Mouse (Mus musculus): ENCODE measurements at regions not wholly inside any gene's neighbourhood (a gene's known extent, or its start where the extent isn't known, plus 50 kb on each side); places are given as distances from the start of the nearest gene placed in this dataset.

DNA sequence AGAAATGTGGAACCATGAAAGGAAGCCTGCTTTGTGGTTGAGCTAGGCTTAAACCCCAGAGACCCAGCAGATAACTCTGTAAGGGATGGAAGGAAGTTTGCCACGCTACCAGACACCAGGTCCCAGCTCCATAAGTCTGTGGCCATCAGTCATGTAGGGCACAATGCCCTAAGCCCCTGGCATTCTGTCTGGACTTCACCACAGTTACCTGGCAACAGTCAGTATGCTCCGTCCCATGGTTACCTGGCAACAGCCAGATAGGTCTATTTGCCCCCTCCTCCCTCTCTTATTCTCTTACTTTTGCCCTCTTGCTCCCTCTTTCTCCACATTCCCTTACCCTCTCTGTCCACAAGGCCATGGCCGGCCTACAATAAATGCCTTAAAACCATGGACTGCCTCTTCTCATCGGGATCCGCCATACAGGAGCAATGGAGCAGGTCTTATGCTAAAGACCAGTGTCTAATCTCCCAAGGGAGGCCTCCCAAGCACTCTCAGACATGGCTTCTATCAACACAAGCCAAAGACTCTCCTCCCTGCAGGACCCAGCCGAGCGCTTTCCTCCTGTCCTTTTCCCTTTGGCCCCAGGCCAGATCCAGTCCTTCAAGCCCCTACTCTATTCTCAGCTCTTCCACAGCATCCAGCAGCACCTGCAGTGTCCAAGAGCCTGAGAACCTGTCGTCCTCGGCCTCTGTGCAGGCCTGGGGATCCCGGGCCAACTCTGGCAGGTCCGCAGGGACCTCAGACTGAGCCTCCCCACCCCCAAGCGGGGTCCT lies 66.3 kb upstream of the Usp38 start:
- WGBS, result 73% methylated on average over 12 of the region's 12 CpGs
- Histone ChIP-seq H3K9ac (no peak overlapping the region), H3K4me1 (0 out of 2 replicates have a peak, but pooled peaks cover 2% of the 10 kb centered on the region), H3K27ac (replicated peaks) (no peak overlapping the region), H3K4me3 (replicated peaks) (no peak overlapping the region), H3K4me2 (replicated peaks) (no peak overlapping the region), H3K27me3 (no peaks in the 10 kb centered on the region), H3K9me3 (replicated peaks) (no peaks in the 10 kb centered on the region), H3K36me3 (no peaks in the 10 kb centered on the region)
- ATAC-seq (ENCODE audit: insufficient number of reproducible peaks, low FRiP score, low TSS enrichment, low read depth), result no peak

GRCm38 (mm10) chr8:81079887-81080300 lies 65.2 kb upstream of the Usp38 start:
- H3K9ac ChIP-seq, result no peak overlapping the region
- H3K27ac ChIP-seq (replicated peaks), result no peak overlapping the region
- no peaks in the 10 kb centered on the region for H3K9me3 ChIP-seq (replicated peaks)
- H3K4me2 ChIP-seq (replicated peaks), result no peak overlapping the region
- H3K36me3 ChIP-seq, result no peaks in the 10 kb centered on the region
- 0 out of 2 replicates have a peak, but pooled peaks cover 2% of the 10 kb centered on the region for H3K4me1 ChIP-seq
- WGBS, result 70% methylated on average over 8 of the region's 8 CpGs
- no peaks in the 10 kb centered on the region for H3K27me3 ChIP-seq
- ATAC-seq (ENCODE audit: insufficient number of reproducible peaks, low FRiP score, low TSS enrichment, low read depth), result no peak
- no peak overlapping the region for H3K4me3 ChIP-seq (replicated peaks)

- 70% methylated on average over 5 of the region's 5 CpGs for WGBS
- H3K36me3 ChIP-seq, result no peaks in the 10 kb centered on the region
- no peak for ATAC-seq (ENCODE audit: insufficient number of reproducible peaks, low FRiP score, low TSS enrichment, low read depth)
Measured at GRCm38 (mm10) chr8:81069080-81069840, 54.5 kb upstream of the Usp38 start.

GRCm38 (mm10) chr8:81068519-81068918 lies 53.8 kb upstream of the Usp38 start:
- ATAC-seq (ENCODE audit: insufficient number of reproducible peaks, low FRiP score, low TSS enrichment, low read depth), result no peak
- Histone ChIP-seq H3K9me3 (replicated peaks) (no peaks in the 10 kb centered on the region), H3K4me3 (replicated peaks) (no peak overlapping the region), H3K9ac (no peak overlapping the region), H3K27me3 (no peaks in the 10 kb centered on the region), H3K4me2 (replicated peaks) (no peak overlapping the region), H3K4me1 (no peaks in the 10 kb centered on the region), H3K36me3 (no peaks in the 10 kb centered on the region), H3K27ac (replicated peaks) (no peak overlapping the region)
- 53% methylated on average over 3 of the region's 3 CpGs for WGBS

More at GRCm38 (mm10) chr8:81069080-81069840, 54.5 kb upstream of the Usp38 start:
- Histone ChIP-seq H3K27me3 (no peaks in the 10 kb centered on the region), H3K4me3 (replicated peaks) (no peak overlapping the region), H3K4me1 (no peaks in the 10 kb centered on the region), H3K9ac (no peak overlapping the region), H3K27ac (replicated peaks) (no peak overlapping the region), H3K9me3 (replicated peaks) (no peaks in the 10 kb centered on the region), H3K4me2 (replicated peaks) (no peak overlapping the region)

DNA sequence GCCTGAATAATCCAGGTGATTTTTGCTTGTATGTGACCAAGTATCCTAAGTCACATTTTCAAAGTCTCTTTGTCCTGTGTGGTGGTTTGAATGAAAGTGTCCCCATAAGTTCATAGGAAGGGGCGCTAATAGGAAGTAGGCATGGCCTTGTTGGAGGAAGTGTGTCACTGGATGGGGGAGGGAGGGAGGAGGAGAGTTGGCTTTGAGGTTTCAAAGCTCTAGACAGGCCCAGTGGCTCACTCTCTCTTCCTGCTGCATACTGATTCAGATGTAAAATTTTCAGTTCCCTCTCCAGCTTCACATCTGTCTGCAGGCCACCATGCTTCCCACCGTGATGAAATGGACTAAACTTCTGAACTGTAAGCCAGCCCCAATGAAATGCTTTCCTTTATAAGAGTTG lies 52.0 kb upstream of the Usp38 start:
- ATAC-seq (ENCODE audit: insufficient number of reproducible peaks, low FRiP score, low TSS enrichment, low read depth), result no peak
- H3K36me3 ChIP-seq, result no peaks in the 10 kb centered on the region
- no peaks in the 10 kb centered on the region for H3K4me1 ChIP-seq
- WGBS, result 83% methylated on average over 2 of the region's 2 CpGs
- H3K9ac ChIP-seq, result no peak overlapping the region
- H3K27ac ChIP-seq (replicated peaks), result no peak overlapping the region
- H3K27me3 ChIP-seq, result no peaks in the 10 kb centered on the region
- no peak overlapping the region for H3K4me2 ChIP-seq (replicated peaks)
- no peak overlapping the region for H3K4me3 ChIP-seq (replicated peaks)
- H3K9me3 ChIP-seq (replicated peaks), result no peaks in the 10 kb centered on the region
